Mouse (Mus musculus): ENCODE results near the gene Zfp689.
A peak's percentile ranks its signal among the peaks of the same experiment; 100 is the strongest.
"Not testable (repeated sequence)": the region's sequence is repeated elsewhere in the genome, so short reads cannot be mapped to it uniquely, and the experiment has no call there.

Gene Zfp689

DNA sequence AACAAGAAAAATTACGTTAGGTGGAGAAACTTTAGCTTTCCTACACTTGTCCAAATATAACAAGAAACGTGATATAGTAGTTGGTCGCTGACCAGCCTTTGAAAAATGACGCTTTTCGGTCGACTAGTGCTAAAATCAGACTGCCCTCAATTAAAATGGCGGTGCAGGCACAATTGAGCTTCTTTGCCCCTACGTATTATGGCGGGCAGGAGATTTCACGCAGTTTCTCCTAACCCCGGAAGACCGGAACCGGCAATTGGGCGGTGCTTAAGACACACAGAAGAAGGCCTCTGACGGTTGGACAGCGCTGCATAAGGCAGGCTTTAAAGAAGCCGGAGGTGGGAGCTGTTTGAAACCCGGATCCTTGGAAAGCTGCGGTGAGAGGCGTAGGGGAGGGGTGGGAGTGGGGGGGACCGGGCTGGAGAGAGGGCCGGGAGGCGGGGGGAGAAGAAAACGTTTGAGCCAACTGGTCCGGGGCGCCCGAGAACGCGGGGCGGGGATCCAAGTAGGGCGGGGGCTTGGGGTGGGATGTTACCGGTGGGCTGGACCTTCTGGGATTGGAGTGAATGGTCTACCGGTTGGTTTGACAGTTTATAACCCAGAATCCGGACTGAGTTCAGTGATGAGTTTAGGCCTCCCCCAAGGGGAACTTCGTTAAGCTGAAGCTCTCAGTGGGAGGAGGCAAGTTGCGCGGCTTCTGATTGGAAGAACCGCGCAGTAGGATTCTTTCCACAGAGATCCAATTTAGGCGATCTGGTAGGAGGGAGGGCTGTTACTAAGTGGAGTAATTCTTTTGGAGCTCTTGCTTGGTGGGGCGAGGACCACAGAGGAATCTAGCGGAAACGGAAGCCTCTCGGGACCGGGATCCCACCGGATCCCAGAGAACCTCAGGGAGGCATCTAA is 22.0 kb upstream of the Zfp689 start:
- peak; percentile 97 for DNase-seq (ENCODE audit: extremely low read depth, low read depth)

DNA sequence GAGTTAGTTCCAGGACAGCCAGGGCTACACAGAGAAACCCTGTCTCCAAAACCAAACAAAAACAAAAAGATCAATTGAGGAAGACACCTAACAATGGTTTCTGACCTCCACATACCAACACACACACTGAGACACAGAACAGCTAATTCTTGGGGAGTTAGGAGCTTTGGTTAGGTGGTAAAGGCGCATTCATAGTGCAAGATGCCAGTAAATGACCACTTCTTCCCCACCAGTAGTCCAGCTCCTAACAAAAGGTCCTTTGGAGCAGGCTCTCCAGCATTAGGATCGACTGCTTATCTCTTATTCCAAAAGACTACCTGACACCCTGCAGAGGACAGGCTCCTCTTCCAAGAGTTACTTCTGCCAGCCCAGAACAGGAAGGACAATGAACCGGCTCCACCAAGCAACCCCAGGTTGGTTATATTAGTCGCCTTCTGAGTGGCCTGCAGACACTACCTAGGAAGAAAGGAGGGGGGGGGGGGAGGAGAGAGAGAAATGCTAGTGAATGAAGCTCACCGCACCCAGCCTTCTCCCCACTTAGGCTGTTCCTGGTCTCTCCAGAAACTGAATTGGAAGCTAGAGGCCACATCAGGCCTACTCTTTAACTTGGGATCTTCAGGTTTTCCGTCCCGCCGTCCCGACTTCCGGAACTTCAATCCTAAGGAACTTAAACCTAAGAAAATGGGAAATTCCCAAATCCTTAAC is 21.2 kb upstream of the Zfp689 start:
- no peak for DNase-seq (ENCODE audit: extremely low read depth, low read depth)

DNA sequence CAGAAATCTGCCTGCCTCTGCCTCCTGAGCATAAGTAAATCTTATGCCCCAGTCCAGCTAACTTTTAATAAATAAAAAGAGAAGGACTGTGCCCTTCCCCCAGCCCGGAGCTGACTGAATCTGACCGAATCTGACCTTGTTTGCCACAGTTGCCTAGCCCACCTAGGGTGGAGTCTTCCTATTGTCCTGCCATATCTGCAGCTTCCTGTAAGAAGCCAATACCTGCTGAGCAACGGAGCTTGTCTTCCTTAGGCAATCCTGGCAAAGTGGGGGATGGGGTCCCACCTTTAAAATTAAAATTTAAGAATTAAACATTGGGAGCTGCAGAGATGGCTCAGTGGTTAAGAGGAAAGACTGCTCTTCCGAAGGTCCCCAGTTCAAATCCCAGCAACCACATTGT is 17.6 kb upstream of the Zfp689 start:
- no peak for DNase-seq (ENCODE audit: extremely low read depth, low read depth)

DNA sequence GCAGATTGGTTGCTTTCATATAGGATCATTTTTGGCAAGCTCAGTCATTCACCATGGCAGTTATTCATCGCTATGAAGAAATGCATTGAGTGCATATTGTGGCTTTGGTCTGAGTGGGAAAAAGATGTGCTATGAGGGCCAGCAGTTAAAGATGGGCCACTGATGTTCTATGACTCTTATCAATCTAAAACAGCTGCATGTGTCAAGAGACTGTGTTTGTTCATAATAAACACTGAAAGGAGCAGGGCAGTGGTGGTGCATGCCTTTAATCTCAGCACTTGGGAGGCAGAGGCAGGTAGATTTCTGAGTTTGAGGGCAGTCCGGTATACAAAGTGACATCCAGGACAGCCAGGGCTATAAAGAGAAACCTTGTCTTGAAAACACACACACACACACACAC is 16.7 kb upstream of the Zfp689 start:
- not testable (repeated sequence) for DNase-seq (ENCODE audit: extremely low read depth, low read depth)

DNA sequence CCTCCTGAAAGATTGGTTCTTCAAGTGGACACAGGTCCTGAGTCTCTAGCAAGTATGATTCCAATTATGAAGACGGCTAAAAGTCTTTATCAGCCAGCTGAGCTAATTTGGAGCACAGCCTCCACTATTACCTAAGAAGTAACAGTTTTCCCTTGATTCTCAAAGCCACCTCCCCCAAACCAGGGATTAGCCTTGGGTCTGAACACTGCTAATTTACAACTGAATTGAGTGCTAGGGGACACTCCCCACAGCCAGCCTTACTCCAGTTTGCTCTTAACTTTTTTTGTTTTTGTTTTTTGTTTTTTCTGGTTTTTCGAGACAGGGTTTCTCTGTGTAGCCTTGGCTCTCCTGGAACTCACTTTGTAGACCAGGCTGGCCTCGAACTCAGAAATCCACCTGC is 16.2 kb upstream of the Zfp689 start:
- no peak for DNase-seq (ENCODE audit: extremely low read depth, low read depth)

DNA sequence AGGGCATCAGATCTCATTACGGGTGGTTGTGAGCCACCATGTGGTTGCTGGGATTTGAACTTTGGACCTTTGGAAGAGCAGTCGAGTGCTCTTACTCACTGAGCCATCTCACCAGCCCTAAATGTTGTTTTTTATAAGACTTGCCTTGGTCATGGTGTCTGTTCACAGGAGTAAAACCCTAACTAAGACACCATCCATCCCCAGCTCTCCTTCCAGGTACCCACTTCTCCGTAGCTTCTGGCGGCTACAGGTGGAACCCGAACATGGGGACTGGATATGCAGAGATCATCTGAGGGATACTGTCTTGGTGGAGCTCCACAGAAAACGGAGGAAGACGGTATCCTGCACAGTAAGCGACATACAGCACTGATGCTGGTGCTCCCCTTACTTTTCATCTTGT is 10.4 kb upstream of the Zfp689 start, which contains the start of gene Prr14:
Gene Prr14 (plus strand): TSS at position 301 of the 400 bp plus-strand sequence.
- DNase-seq (ENCODE audit: extremely low read depth, low read depth), result not testable (repeated sequence)

DNA sequence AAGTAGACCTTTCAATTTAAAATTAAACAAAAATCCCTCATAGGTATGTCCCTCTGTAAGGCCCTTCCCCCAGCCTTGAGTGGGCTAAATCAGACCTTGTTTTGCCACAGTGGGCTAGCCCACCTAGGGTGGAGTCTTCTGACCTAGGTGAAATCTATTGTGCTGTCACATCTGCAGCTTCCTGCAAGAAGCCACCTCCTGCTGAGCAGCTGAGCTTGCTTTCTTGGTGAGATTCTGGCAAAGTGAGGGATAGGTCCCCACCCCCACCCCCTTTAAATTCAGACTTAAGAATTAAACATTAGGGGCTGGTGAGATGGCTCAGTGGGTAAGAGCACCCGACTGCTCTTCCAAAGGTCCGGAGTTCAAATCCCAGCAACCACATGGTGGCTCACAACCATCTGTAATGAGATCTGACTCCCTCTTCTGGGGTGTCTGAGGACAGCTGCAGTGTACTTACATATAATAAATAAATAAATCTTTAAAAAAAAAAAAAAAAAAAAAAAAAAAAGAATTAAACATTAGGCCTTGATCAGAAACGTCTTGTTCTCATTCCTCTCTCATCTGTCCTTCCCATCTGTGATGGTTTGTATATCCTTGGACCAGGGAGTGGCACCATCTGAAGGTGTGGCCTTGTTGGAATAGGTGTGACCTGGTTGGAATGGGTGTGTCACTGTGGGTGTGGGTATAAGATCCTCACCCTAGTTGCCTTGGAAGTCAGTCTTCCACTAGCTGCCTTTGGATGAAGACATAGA is 9.6 kb upstream of the Zfp689 start:
- DNase-seq (ENCODE audit: extremely low read depth, low read depth), result not testable (repeated sequence)

DNA sequence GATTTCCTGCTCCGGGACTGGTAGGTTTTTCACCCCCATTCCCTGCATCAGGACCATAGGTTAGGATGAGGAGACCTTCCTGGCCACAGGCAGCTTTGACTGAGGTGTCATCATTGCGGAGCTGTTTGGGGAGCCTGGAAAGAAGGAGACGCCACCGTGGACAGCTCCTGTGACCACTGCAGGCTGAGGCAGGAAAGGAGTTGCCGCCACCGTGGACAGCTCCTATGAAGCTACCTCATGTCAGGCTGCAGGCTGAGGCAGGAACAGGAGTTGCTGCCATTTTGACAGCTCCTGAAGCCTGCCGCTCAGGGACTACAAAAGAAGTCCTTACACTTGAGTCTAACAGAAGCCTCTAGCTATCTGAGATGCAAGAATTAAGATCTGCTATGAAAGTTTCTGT is 5.9 kb upstream of the Zfp689 start:
- no peak for DNase-seq (ENCODE audit: extremely low read depth, low read depth)

DNA sequence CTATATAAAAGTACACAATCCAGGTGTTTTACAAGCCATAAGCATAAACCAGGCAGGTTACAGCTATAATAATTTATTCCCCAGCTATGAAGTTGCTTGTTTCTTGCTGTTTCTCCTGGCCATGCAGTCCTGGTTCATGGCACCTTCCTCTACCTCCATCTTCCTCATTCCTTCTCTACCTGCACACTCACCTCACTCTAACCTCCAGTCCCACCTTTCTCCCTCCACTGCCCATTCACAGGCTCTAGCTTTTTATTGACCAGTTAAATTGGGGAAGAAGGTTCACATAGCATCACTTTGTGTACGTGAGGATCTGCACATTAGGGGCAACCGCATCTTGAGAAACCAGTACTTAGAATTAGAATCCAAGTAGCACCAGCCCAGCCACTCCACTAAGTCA is 4.1 kb upstream of the Zfp689 start:
- DNase-seq (ENCODE audit: extremely low read depth, low read depth), result no peak

DNA sequence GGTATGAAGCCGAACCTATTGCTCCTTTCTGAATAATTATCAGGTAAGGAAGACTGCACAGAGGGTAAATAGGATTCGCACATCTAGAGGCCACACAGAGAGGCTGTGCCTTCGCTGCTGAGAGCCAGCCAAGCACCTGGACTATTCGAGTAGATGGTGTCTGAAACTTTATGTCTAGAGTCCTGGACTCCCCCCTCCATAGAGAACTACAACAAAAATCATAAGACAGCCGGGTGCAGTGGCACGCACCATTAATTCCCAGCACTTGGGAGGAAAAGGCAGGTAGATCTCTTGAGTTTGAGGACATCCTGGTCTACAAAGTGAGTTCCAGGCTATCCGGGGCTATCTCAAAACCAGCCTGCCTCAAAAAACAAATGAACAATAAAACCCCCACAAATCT is 1.0 kb upstream of the Zfp689 start:
- no peak for DNase-seq (ENCODE audit: extremely low read depth, low read depth)

DNA sequence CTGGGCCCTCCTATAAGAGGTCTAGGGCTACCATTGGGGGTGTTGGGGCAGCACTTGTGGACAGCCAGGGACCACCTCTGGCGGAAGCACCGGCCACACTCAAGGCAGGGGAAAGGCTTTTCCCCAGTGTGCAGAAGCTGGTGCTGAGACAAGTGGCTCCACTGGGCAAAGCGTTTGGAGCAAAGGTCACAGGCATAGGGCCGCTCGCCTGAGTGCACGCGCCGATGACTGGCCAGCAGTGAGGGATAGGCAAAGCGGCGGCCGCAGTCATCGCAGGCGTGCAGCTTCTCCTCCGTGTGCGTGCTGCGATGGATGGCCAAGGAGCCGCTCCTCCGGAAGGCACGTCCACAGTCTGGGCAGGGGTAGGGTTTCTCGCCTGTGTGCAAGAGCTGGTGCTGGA is 5.0 kb downstream of the Zfp689 start:
- no peak for DNase-seq (ENCODE audit: extremely low read depth, low read depth)

DNA sequence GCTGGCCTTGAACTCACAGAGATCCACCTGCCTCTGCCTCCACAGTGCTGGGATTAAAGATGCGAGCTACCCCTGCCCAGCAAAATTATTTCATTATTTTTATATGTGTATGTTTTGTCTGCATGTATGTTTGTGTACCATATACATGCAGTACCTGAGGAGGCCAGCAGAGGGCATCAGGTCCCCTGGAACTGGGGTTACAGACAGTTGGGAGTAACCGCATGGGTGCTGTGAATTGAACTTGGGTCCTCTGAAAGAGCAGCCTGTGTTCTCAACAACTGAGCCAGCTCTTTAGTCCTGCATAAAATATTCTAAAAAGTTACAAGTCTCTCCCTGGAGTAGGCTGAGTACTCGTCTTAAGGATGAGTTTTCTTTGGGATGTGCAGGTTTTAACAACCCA is 11.2 kb downstream of the Zfp689 start:
- DNase-seq (ENCODE audit: extremely low read depth, low read depth), result no peak

DNA sequence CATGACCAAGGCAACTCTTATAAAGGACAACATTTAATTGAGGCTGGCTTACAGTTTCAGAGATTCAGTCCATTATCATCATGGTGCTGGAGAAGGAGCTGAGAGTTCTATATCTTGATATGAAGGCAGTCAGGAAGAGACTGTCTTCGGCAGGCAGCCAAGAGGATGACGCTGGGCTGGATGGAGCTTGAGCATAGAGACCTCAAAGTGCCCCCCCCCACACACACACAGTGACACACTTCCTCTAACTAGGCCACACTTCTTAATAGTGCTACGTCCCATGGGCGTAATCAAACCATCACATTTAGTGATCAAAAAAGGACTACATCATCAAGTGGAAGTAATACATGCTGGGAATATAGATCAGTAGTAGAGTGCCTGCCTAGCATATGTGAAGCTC is 13.8 kb downstream of the Zfp689 start:
- DNase-seq (ENCODE audit: extremely low read depth, low read depth), result no peak

DNA sequence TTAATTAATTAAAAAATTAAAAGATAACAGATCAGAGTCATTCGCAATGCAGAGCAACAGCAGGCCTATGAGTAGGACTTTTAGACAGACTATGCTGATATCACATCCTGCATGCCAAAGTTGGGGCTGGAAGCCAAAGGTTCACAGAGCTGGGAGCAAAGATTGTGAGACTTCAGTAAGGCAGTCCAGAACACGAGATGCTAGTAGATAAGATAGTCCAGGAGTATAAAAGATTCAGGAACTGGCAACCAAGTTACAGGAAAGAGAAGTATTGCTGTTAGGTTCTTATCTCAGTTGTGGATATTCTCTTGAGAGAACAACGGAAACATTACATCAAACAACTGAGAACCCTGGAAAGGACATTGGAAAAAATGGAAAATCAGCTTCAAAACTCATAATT is 22.6 kb downstream of the Zfp689 start:
- DNase-seq (ENCODE audit: extremely low read depth, low read depth), result no peak

DNA sequence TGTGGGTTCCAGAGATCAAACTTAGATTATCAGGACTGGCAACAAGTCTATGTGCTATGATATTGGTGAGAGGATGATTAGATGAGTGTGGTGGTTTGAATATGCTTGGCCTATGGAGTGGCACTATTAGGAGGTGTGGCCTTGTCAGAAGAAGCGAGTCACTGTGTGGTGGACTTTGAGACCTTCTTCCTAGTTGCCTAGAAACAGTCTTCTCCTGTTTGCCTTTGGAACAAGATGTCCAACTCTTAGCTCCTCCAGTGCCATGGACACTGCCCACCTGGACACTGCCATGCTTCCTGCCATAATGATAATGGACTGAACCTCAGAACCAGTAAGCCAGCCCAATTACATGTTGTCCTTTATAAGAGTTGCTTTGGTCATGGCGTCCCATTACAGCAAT is 23.0 kb downstream of the Zfp689 start:
- no peak for DNase-seq (ENCODE audit: extremely low read depth, low read depth)

DNA sequence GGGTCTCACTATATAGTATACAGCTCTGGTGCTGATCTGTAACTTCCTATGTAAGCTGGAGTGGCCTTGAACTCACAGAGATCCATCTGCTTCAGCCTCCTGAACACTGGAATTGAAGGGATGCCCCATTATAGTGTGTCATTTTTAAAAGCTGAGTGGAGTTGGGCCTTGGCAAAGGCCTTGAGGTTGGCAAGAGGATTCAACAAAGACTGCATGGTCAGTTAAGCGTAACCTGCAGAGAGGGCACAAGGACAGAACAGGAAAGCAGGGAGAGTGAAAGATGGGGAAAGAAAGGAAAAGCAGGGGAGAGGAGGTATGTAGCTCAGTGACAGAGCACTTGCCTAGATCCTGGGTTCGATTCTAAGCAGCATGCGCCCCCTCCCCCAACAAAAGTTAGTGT is 23.7 kb downstream of the Zfp689 start:
- DNase-seq (ENCODE audit: extremely low read depth, low read depth), result no peak

DNA sequence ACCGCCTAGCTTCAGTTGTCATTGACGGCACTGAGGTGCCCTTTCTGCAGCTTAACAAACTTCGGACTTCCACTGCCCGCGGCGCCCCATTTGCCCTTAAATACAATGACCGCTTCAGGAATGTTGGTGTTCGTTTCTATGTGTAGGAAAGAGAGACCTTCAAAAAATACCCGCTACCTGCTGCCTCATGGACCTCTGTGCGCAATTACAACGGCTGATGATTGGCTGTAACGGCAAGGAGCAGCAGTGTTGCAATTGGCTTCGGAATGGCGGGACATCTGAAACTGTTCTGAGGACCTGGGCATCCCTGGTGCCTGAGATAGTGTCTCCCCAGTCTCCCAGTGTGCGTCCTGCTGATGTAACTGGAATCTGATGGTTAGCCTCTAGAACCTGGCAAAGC is 26.7 kb downstream of the Zfp689 start:
- DNase-seq (ENCODE audit: extremely low read depth, low read depth), result no peak

DNA sequence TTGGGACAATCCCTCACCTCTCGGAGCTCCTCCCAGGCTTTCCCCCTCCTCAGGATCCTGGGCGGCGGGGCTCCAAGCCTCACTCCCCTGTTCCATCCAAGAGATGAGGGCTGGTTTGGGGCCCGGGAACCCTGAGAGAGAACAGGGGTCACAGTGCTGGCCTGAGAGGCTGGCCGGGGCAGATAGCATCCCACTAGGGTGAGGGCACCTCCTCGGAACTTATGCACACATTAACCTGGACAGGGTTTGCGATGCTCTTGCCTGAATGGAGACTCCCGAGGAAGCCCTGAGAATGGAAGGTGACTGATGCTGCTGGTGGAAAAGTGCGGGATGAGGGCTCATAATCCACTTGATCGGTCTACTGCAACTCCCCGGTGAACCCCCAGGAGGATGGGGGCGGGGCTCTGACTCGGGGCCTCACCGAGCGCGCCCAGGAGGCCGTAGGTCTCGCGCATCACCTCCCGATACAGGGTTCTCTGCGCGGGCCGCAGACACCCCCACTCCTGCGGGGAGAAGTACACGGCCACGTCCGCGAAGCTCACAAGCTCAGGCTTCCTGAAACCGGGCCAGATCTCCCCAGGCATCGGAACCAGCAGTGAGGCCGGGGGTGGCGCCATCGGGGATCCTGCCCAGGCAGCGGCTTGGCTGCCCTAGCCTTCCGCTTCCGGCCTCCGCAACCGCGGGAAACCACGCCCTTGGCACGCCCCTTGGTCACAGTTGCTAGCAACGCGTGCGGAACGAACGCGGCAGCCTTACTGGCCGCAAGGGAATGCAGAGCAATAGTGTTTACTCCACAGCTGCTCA is 27.4 kb downstream of the Zfp689 start, which contains the start of gene Zfp688:
Gene Zfp688 (minus strand): TSS at position 681 of the 804 bp plus-strand sequence.
- peak; percentile 71 for DNase-seq (ENCODE audit: extremely low read depth, low read depth)

DNA sequence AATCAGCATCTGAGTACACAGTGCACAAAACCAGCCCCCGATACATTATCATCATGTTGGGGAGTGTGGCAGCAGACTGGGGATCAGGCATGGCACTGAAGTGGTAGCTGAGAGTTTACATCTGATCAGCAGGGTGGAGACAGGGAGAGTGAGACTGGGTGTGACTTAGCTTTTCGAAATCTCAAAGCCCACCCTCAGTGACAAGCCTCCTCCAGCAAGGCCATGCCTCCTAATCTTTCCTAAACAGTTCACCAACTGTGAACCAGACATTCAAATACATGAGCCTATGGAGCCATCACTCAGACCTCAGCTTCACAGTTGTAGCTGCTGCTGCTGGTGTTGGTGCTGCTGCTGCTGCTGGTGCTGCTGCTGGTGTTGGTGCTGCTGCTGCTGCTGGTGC is 37.5 kb downstream of the Zfp689 start:
- no peak for DNase-seq (ENCODE audit: extremely low read depth, low read depth)

DNA sequence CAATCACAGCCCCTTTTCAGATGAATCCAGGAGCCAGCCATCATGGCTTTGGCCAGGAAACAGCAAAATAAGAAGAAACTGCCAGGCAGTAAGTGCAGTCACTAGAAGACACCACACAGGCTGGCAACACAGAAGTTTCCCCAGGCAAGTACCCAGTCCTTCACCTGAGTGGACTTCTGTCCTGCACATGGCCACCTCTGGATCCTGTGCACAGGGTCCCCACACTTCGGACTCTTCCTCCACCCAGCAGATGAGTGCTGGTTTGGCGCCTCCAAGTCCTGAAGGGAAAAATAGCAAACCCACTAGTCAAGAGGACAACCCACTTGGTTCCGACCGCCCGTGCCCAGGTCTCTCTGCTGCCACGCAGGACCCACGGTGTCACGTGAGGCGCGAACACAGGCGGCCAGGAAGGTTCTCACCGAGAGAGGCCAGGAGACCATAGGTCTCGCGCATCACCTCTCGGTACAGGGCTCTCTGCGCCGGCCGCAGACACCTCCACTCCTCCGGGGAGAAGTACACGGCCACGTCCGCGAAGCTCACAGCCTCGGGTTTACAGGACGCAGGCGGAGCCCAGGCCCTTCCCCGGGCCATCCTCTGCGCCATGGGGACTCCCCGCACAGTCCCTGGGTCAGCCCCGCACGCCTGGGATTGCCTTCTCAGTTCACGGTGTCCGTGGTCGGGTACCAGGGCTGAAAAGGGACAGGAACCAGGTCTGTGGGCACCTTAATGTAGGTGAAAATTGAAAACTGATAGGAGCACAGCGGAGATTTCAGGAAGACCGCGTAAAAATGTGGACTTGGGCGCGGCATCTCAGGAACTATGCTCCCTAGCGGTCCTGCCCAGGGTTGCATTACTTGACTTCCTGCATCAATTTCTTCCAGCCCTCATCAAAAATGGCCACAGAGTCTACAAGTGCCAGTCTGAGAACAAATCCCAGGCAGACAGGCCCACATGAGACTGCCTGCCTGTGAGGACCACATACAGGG is 42.7 kb downstream of the Zfp689 start, which contains the start of gene Zfp764:
Gene Zfp764 (minus strand): TSS at position 821 of the 986 bp plus-strand sequence.
- peak; percentile 81 for DNase-seq (ENCODE audit: extremely low read depth, low read depth)

Measured in MEL-GATA-1-ER (cell line).